Mouse (Mus musculus): ENCODE results near the gene Caprin2.
A peak's percentile ranks its signal among the peaks of the same experiment; 100 is the strongest.
"Not testable (repeated sequence)": the region's sequence is repeated elsewhere in the genome, so short reads cannot be mapped to it uniquely, and the experiment has no call there.

The Caprin2 gene

GRCm38 (mm10) chr6:148895773-148896506 is at the start of gene Caprin2:
Caprin2 (minus strand) TSS chr6:148896237.
- peak; percentile 93 for DNase-seq

- DNase-seq, result peak; percentile 74
Measured at GRCm38 (mm10) chr6:148944767-148945508, 48.9 kb upstream of the Caprin2 start.

GRCm38 (mm10) chr6:148944344-148944766 is 48.3 kb upstream of the Caprin2 start:
- DNase-seq, result no peak

GRCm38 (mm10) chr6:148943695-148944094 is 47.7 kb upstream of the Caprin2 start:
- DNase-seq, result no peak

- DNase-seq, result no peak
Measured at GRCm38 (mm10) chr6:148942406-148942805, 46.4 kb upstream of the Caprin2 start.

GRCm38 (mm10) chr6:148941880-148942279 is 45.8 kb upstream of the Caprin2 start:
- no peak for DNase-seq

GRCm38 (mm10) chr6:148940383-148940782 is 44.3 kb upstream of the Caprin2 start:
- DNase-seq, result peak; percentile 16

- DNase-seq, result no peak
Measured at GRCm38 (mm10) chr6:148937693-148938092, 41.7 kb upstream of the Caprin2 start.

- DNase-seq, result no peak
Measured at GRCm38 (mm10) chr6:148934961-148935590, 39.0 kb upstream of the Caprin2 start.

- DNase-seq, result peak; percentile 14
Measured at GRCm38 (mm10) chr6:148931281-148931680, 35.2 kb upstream of the Caprin2 start.

GRCm38 (mm10) chr6:148918841-148919398 is 22.9 kb upstream of the Caprin2 start:
- DNase-seq, result no peak

- no peak for DNase-seq
Measured at GRCm38 (mm10) chr6:148917672-148918071, 21.6 kb upstream of the Caprin2 start.

- peak; percentile 15 for DNase-seq
Measured at GRCm38 (mm10) chr6:148916817-148917216, 20.8 kb upstream of the Caprin2 start.

GRCm38 (mm10) chr6:148913938-148914337 is 17.9 kb upstream of the Caprin2 start:
- peak; percentile 58 for DNase-seq

GRCm38 (mm10) chr6:148911906-148912305 is 15.9 kb upstream of the Caprin2 start:
- not testable (repeated sequence) for DNase-seq

GRCm38 (mm10) chr6:148906958-148907357 is 10.9 kb upstream of the Caprin2 start:
- no peak for DNase-seq

- no peak for DNase-seq
Measured at GRCm38 (mm10) chr6:148902728-148903127, 6.7 kb upstream of the Caprin2 start.

- no peak for DNase-seq
Measured at GRCm38 (mm10) chr6:148896507-148896851, 442 bp upstream of the Caprin2 start.

GRCm38 (mm10) chr6:148894888-148895772 is 907 bp downstream of the Caprin2 start:
- peak; percentile 25 for DNase-seq

- no peak for DNase-seq
Measured at GRCm38 (mm10) chr6:148873911-148874310, 22.1 kb downstream of the Caprin2 start.

GRCm38 (mm10) chr6:148845629-148846028 is 50.4 kb downstream of the Caprin2 start:
- DNase-seq, result no peak

GRCm38 (mm10) chr6:148841760-148842159 is 54.3 kb downstream of the Caprin2 start:
- no peak for DNase-seq
